Comparison of ENCODE assay signal across 34 mouse cellular contexts in genomic region chr7:48806587-48806986, GRCm38 (mm10). TPM values are rescaled to one million over a fixed set of nuclear protein-coding genes. Genes with fewer than 3 reads are reported as not detected.
DNase-seq lines count a peak whose midpoint lies in the region; ATAC-seq and TF ChIP-seq lines count a peak whose summit lies in the region.
"Had no signal": no experiment of that assay in that cellular context is flagged by ENCODE, and none has a peak within 500 bp of the region (broad histone marks: within the 10 kb centered on the region; RNA-seq: fewer than 3 reads in every experiment).

No protein-coding gene starts in this region.

- no peak overlapping the region for H3K27ac ChIP-seq in forebrain, postnatal 0 days (ENCODE audit: low read depth, low read length)
- no peak overlapping the region for H3K27ac ChIP-seq in forebrain, embryonic 16.5 days (ENCODE audit: low read length)
- no peak overlapping the region for H3K27ac ChIP-seq in layer of hippocampus, adult 2 months
- no peak overlapping the region for H3K27ac ChIP-seq in CH12.LX (ENCODE audit: insufficient read depth, low read depth)
- H3K27ac ChIP-seq: embryonic facial prominence, embryonic 12.5 days; gastrocnemius, adult 2 months; heart, embryonic 13.5 days; kidney, embryonic 15.5 days; limb, embryonic 13.5 days; liver, embryonic 12.5 days; neural tube, embryonic 13.5 days; stomach, postnatal 0 days had no signal

- POLR2A ChIA-PET in Patski (lab: Charles Lee), result no interaction called here

- H3K79me2 ChIP-seq in CH12.LX (replicated peaks; ENCODE audit: control insufficient read depth, extremely low read depth, insufficient read depth, poor library complexity, severe bottlenecking), result no peaks in the 10 kb centered on the region

- no peak overlapping the region for H3K4me2 ChIP-seq in forebrain, postnatal 0 days (ENCODE audit: low read depth)
- H3K4me2 ChIP-seq in forebrain, embryonic 16.5 days (ENCODE audit: low read length), result no peak overlapping the region
- H3K4me2 ChIP-seq in CH12.LX (ENCODE audit: insufficient read depth, low read depth, poor library complexity, severe bottlenecking), result no peak overlapping the region
- H3K4me2 ChIP-seq: embryonic facial prominence, embryonic 12.5 days; heart, embryonic 13.5 days; kidney, embryonic 15.5 days; limb, embryonic 13.5 days; liver, embryonic 12.5 days; neural tube, embryonic 13.5 days had no signal

- dilution Hi-C loops in CH12.LX (cut with MboI; ENCODE audit: extremely low pct_ligation_motif_present, extremely low pct_unique_long_range_greater_than_20kb, low sequenced_read_pairs), result no loop called here

- no peaks in the 10 kb centered on the region for H3K4me1 ChIP-seq in forebrain, postnatal 0 days (ENCODE audit: insufficient read depth)
- H3K4me1 ChIP-seq in forebrain, embryonic 16.5 days (replicated peaks; ENCODE audit: control insufficient read depth, insufficient read depth, low read length), result 0 out of 2 replicates have a peak, but pooled peaks cover 4% of the 10 kb centered on the region
- no peaks in the 10 kb centered on the region for H3K4me1 ChIP-seq in CH12.LX (ENCODE audit: control insufficient read depth in 1 of 2, insufficient read depth in 2 of 2)
- H3K4me1 ChIP-seq: embryonic facial prominence, embryonic 12.5 days; heart, embryonic 13.5 days; kidney, embryonic 15.5 days; limb, embryonic 13.5 days; liver, embryonic 12.5 days; neural tube, embryonic 13.5 days had no signal

- ATAC-seq in forebrain, postnatal 0 days, result no peak
- ATAC-seq in forebrain, embryonic 16.5 days, result no peak
- ATAC-seq in Patski, result peak; percentile 51
- ATAC-seq: forebrain, embryonic 14.5 days; liver, embryonic 12.5 days; lung, postnatal 0 days had no signal

- no peak overlapping the region for H3K4me3 ChIP-seq in forebrain, postnatal 0 days (ENCODE audit: low read depth, low read length)
- H3K4me3 ChIP-seq in forebrain, embryonic 16.5 days (replicated peaks; ENCODE audit: low read length), result no peak overlapping the region
- H3K4me3 ChIP-seq in layer of hippocampus, adult 2 months, result no peak overlapping the region
- H3K4me3 ChIP-seq in CH12.LX (replicated peaks in 1 of 3; ENCODE audit: low read depth in 2 of 3, low read length in 2 of 3, poor library complexity in 1 of 3), result no peak overlapping the region
- H3K4me3 ChIP-seq: embryonic facial prominence, embryonic 12.5 days; gastrocnemius, adult 2 months; heart, embryonic 13.5 days; kidney, embryonic 15.5 days; limb, embryonic 13.5 days; liver, embryonic 12.5 days; neural tube, embryonic 13.5 days had no signal

- no peak overlapping the region for H3K9ac ChIP-seq in forebrain, postnatal 0 days
- no peak overlapping the region for H3K9ac ChIP-seq in forebrain, embryonic 16.5 days (replicated peaks; ENCODE audit: low read depth, low read length)
- H3K9ac ChIP-seq in CH12.LX (ENCODE audit: insufficient read depth, low read depth), result no peak overlapping the region
- H3K9ac ChIP-seq: embryonic facial prominence, embryonic 12.5 days; heart, embryonic 13.5 days; kidney, embryonic 15.5 days; limb, embryonic 13.5 days; liver, embryonic 12.5 days; neural tube, embryonic 13.5 days had no signal

- in situ Hi-C loops in CH12.LX (cut with MboI; ENCODE audit: low pct_ligation_motif_present, low pct_unique_long_range_greater_than_20kb, low sequenced_read_pairs), result no loop called here
- in situ Hi-C loops in Patski (cut with MboI; ENCODE audit: low pct_unique_long_range_greater_than_20kb), result no loop called here

- H3K9me3 ChIP-seq in forebrain, postnatal 0 days (ENCODE audit: low read length), result no peaks in the 10 kb centered on the region
- H3K9me3 ChIP-seq in forebrain, embryonic 16.5 days (ENCODE audit: control insufficient read depth, low read length), result no peaks in the 10 kb centered on the region
- no peaks in the 10 kb centered on the region for H3K9me3 ChIP-seq in CH12.LX (replicated peaks; ENCODE audit: low read length)
- H3K9me3 ChIP-seq: embryonic facial prominence, embryonic 12.5 days; heart, embryonic 13.5 days; kidney, embryonic 15.5 days; limb, embryonic 13.5 days; liver, embryonic 12.5 days; neural tube, embryonic 13.5 days had no signal

- H3K36me3 ChIP-seq in forebrain, postnatal 0 days (ENCODE audit: insufficient read depth), result peaks cover 26% of the 10 kb centered on the region
- H3K36me3 ChIP-seq in forebrain, embryonic 16.5 days (ENCODE audit: control insufficient read depth, insufficient read depth), result peaks cover 20% of the 10 kb centered on the region
- peaks cover 36 to 84% of the 10 kb centered on the region in 2 experiments for H3K36me3 ChIP-seq in CH12.LX (replicated peaks in 1 of 2; ENCODE audit: control insufficient read depth in 1 of 2, insufficient read depth in 1 of 2, low read length in 1 of 2)

- TF ChIP-seq POLR2A in CH12.LX (IDR thresholded peaks at IDR 0.05; ENCODE audit: low read depth, low read length), result no peak

- TF ChIP-seq EP300 in CH12.LX (IDR thresholded peaks at IDR 0.05; ENCODE audit: low read length), result no peak

- H3K27me3 ChIP-seq in forebrain, postnatal 0 days (ENCODE audit: insufficient read depth, low read length), result no peaks in the 10 kb centered on the region
- H3K27me3 ChIP-seq in forebrain, embryonic 16.5 days (replicated peaks; ENCODE audit: control insufficient read depth, insufficient read depth, low read length), result no peaks in the 10 kb centered on the region
- no peaks in the 10 kb centered on the region for H3K27me3 ChIP-seq in CH12.LX (replicated peaks)
- no peaks in the 10 kb centered on the region for H3K27me3 ChIP-seq in Patski
- H3K27me3 ChIP-seq: embryonic facial prominence, embryonic 12.5 days; heart, embryonic 13.5 days; kidney, embryonic 15.5 days; limb, embryonic 13.5 days; liver, embryonic 12.5 days; neural tube, embryonic 13.5 days had no signal

- CTCF ChIA-PET in Patski (lab: Charles Lee), result interaction anchor here (0.7 to 1.7 kb wide), 3 partner anchors 9 to 46 kb away, joined by 3 to 4 read pairs (median 3); no protein-coding TSS in a partner anchor

- 92% methylated on average over 4 of the region's 4 CpGs for WGBS in forebrain, postnatal 0 days
- 89% methylated on average over 4 of the region's 4 CpGs for WGBS in forebrain, embryonic 16.5 days

- peak; percentile 28 for TF ChIP-seq RAD21 in CH12.LX (IDR thresholded peaks at IDR 0.05; ENCODE audit: low read depth, low read length)

- DNase-seq in forebrain, postnatal 0 days, result no peak
- DNase-seq in layer of hippocampus, adult 2 months (ENCODE audit: low spot score in 2 of 2), result no peak
- no peak for DNase-seq in layer of hippocampus, postnatal 10 days (ENCODE audit: low spot score in 2 of 2)
- peak; percentile 25 for DNase-seq in CH12.LX (ENCODE audit: extremely low read depth)
- DNase-seq in Patski (ENCODE audit: low read depth, low spot score), result no peak
- DNase-seq in urinary bladder, adult 18-20 months (ENCODE audit: low spot score in 2 of 2), result no peak
- DNase-seq in lung, postnatal 25 days (ENCODE audit: low spot score), result no peak
- DNase-seq: adrenal gland, adult 2 months; adrenal gland, postnatal 36 days; cerebellum, adult 2 months; cerebellum, postnatal 36 days; gastrocnemius, adult 2 months; gastrocnemius, postnatal 36 days; heart, postnatal 14 days; kidney, adult 18-20 months; kidney, postnatal 25 days; lung, adult 18-20 months; right cerebral cortex, postnatal 4 days; thymus, adult 18-20 months; thymus, postnatal 36 days had no signal

- TF ChIP-seq CTCF in forebrain, postnatal 0 days (IDR thresholded peaks at IDR 0.05; ENCODE audit: low read depth), result 0 out of 2 replicates have a peak, but pooled peaks have one; percentile 15
- TF ChIP-seq CTCF in layer of hippocampus, adult 2 months (conservative IDR thresholded peaks at IDR 0.05), result peak; percentile 36
- peak in 1 of 2 experiments; percentile 51; a peak in 2 of 4 replicates for TF ChIP-seq CTCF in CH12.LX (conservative IDR thresholded peaks at IDR 0.05 in 1 of 2, IDR thresholded peaks at IDR 0.05 in 1 of 2; ENCODE audit: low read depth in 2 of 2, low read length in 2 of 2)
- TF ChIP-seq CTCF in Patski (IDR thresholded peaks at IDR 0.05), result peak; percentile 50

TF ChIP-seq in CH12.LX, 34 proteins besides CTCF, POLR2A, EP300 and RAD21:
- TF ChIP-seq MYC (IDR thresholded peaks at IDR 0.05; ENCODE audit: low read depth, low read length), result no peak
- TF ChIP-seq JUN (IDR thresholded peaks at IDR 0.05; ENCODE audit: insufficient read depth, low read depth, low read length), result no peak
- TF ChIP-seq SMC3 (IDR thresholded peaks at IDR 0.05; ENCODE audit: low read depth, low read length), result peak; percentile 21; the same call in 1 of the 2 replicates
- TF ChIP-seq MAZ (IDR thresholded peaks at IDR 0.05; ENCODE audit: low read depth, low read length), result no peak
- TF ChIP-seq MEF2A (IDR thresholded peaks at IDR 0.05; ENCODE audit: borderline replicate concordance, low read depth, low read length), result no peak
- TF ChIP-seq E2F4 (IDR thresholded peaks at IDR 0.05; ENCODE audit: insufficient replicate concordance, low read depth, low read length), result no peak
- no peak for TF ChIP-seq BHLHE40 (IDR thresholded peaks at IDR 0.05; ENCODE audit: low read depth, low read length)
- no peak for TF ChIP-seq NELFE (IDR thresholded peaks at IDR 0.05; ENCODE audit: low read depth, low read length)
TF ChIP-seq in CH12.LX: peak in this region for 1.

RNA-seq across cellular contexts. Expression of gene Zdhhc13, which starts 17.8 kb away (rescaled TPM):
- total RNA-seq in forebrain, postnatal 0 days (2014; rRNA removed), result 55.9 and 58.9 TPM in 2 replicates
- 25.0 and 28.3 TPM in 2 replicates for polyA plus RNA-seq in forebrain, postnatal 0 days (2015; fragmentation: Nextera tagmentation; extraction: Ambion mirVana)
- 52.8 and 59.4 TPM in 2 replicates for polyA plus RNA-seq in forebrain, embryonic 16.5 days (2015; fragmentation: Nextera tagmentation; extraction: Ambion mirVana)
- total RNA-seq in layer of hippocampus, adult 2 months (2021), result 10 to 100 TPM; 20.3 to 23.0 TPM
- 10 to 100 TPM; 24.0 to 36.3 TPM for total RNA-seq in layer of hippocampus, postnatal 10 days (2021)
- total RNA-seq in CH12.LX (2012; rRNA removed) (19.9 and 22.0 TPM in 2 replicates), CH12.LX (2014; rRNA removed) (74.3 and 76.8 TPM in 2 replicates)
- polyA plus RNA-seq in CH12.LX (2012; ENCODE audit: insufficient read length, low read depth) (29.8 and 32.3 TPM in 2 replicates), Patski (2021) (59.2 TPM)

RNA-seq across cellular contexts. Expression of gene Csrp3, which starts 41.2 kb away (rescaled TPM):
- 1.2 TPM in 1 of 2 replicates, not detected in the other for total RNA-seq in forebrain, postnatal 0 days (2014; rRNA removed)
- polyA plus RNA-seq in forebrain, postnatal 0 days (2015; fragmentation: Nextera tagmentation; extraction: Ambion mirVana), result not detected in 2 replicates
- not detected in 2 replicates for polyA plus RNA-seq in forebrain, embryonic 16.5 days (2015; fragmentation: Nextera tagmentation; extraction: Ambion mirVana)
- total RNA-seq in layer of hippocampus, adult 2 months (2021), result not detected
- total RNA-seq in layer of hippocampus, postnatal 10 days (2021), result not detected
- total RNA-seq in CH12.LX (2012; rRNA removed) (1.4 and 1.7 TPM in 2 replicates), CH12.LX (2014; rRNA removed) (2.3 and 2.5 TPM in 2 replicates)
- polyA plus RNA-seq in CH12.LX (2012; ENCODE audit: insufficient read length, low read depth) (0.29 TPM in 1 of 2 replicates, not detected in the other), Patski (2021) (not detected)
- total RNA-seq: adrenal gland, adult 2 months; adrenal gland, postnatal 36 days; layer of hippocampus, adult 18-20 months; layer of hippocampus, postnatal 25 days; left cerebral cortex, postnatal 36 days had no signal
- polyA plus RNA-seq: adrenal gland, adult 2 months; cerebellum, adult 2 months; forebrain, embryonic 14.5 days; hindbrain, embryonic 11.5 days had no signal
